Mouse (Mus musculus): ENCODE measurements around the gene Ttc30b. TPM values are rescaled to one million over a fixed set of nuclear protein-coding genes. Genes with fewer than 3 reads are reported as not detected.
"Not testable (repeated sequence)": the region's sequence is repeated elsewhere in the genome, so short reads cannot be mapped to it uniquely, and the experiment has no call there.

The Ttc30b gene
- polyA plus RNA-seq, 1 experiment from 2014 or later, result 12.3 TPM

- H3K9ac ChIP-seq (ENCODE audit: low read length); H3K9me3 ChIP-seq (replicated peaks; ENCODE audit: control insufficient read depth, low read length); H3K4me2 ChIP-seq (ENCODE audit: low read depth, low read length); H3K27me3 ChIP-seq (ENCODE audit: control insufficient read depth, insufficient read depth, low read length); H3K36me3 ChIP-seq (ENCODE audit: control insufficient read depth, insufficient read depth, low read length); H3K4me1 ChIP-seq (ENCODE audit: control insufficient read depth, insufficient read depth, low read length); ATAC-seq (ENCODE audit: insufficient read depth, low FRiP score); H3K4me3 ChIP-seq (replicated peaks; ENCODE audit: low read length); H3K27ac ChIP-seq (ENCODE audit: low read length): not testable (repeated sequence)
- 31% methylated on average over 20 of the region's 24 CpGs for WGBS
Observed at GRCm38 (mm10) chr2:75977752-75978368, 39.5 kb upstream of the Ttc30b start, which contains the start of gene Ttc30a2. Ttc30a2 (minus strand) TSS chr2:75978170.

GRCm38 (mm10) chr2:75976070-75976469 is 37.7 kb upstream of the Ttc30b start:
- not testable (repeated sequence) for H3K4me1 ChIP-seq (ENCODE audit: control insufficient read depth, insufficient read depth, low read length); H3K9ac ChIP-seq (ENCODE audit: low read length); H3K4me3 ChIP-seq (replicated peaks; ENCODE audit: low read length); H3K27me3 ChIP-seq (ENCODE audit: control insufficient read depth, insufficient read depth, low read length); H3K27ac ChIP-seq (ENCODE audit: low read length); H3K4me2 ChIP-seq (ENCODE audit: low read depth, low read length); ATAC-seq (ENCODE audit: insufficient read depth, low FRiP score); H3K9me3 ChIP-seq (replicated peaks; ENCODE audit: control insufficient read depth, low read length); H3K36me3 ChIP-seq (ENCODE audit: control insufficient read depth, insufficient read depth, low read length)
- WGBS, result 86% methylated on average over 2 of the region's 2 CpGs

- no peaks in the 10 kb centered on the region for H3K9me3 ChIP-seq (replicated peaks; ENCODE audit: control insufficient read depth, low read length)
- WGBS, result 61% methylated on average over 9 of the region's 9 CpGs
- no peaks in the 10 kb centered on the region for H3K36me3 ChIP-seq (ENCODE audit: control insufficient read depth, insufficient read depth, low read length)
- H3K9ac ChIP-seq (ENCODE audit: low read length), result no peak overlapping the region
- no peak for ATAC-seq (ENCODE audit: insufficient read depth, low FRiP score)
- H3K27ac ChIP-seq (ENCODE audit: low read length), result no peak overlapping the region
- H3K4me2 ChIP-seq (ENCODE audit: low read depth, low read length), result no peak overlapping the region
- no peak overlapping the region for H3K4me3 ChIP-seq (replicated peaks; ENCODE audit: low read length)
- H3K27me3 ChIP-seq (ENCODE audit: control insufficient read depth, insufficient read depth, low read length), result no peaks in the 10 kb centered on the region
- H3K4me1 ChIP-seq (ENCODE audit: control insufficient read depth, insufficient read depth, low read length), result no peaks in the 10 kb centered on the region
Observed at GRCm38 (mm10) chr2:75974131-75974530, 35.7 kb upstream of the Ttc30b start.

GRCm38 (mm10) chr2:75964972-75965371 is 26.6 kb upstream of the Ttc30b start:
- peak overlapping the region; percentile 31 for H3K9ac ChIP-seq (ENCODE audit: low read length)

GRCm38 (mm10) chr2:75964512-75964911 is 26.1 kb upstream of the Ttc30b start:
- Histone ChIP-seq H3K27ac (ENCODE audit: low read length) (peak overlapping the region; percentile 41; the same call in 1 of the 2 replicates), H3K4me1 (ENCODE audit: control insufficient read depth, insufficient read depth, low read length) (peaks cover 30% of the 10 kb centered on the region), H3K36me3 (ENCODE audit: control insufficient read depth, insufficient read depth, low read length) (no peaks in the 10 kb centered on the region), H3K4me2 (ENCODE audit: low read depth, low read length) (peak overlapping the region; percentile 58), H3K9me3 (replicated peaks; ENCODE audit: control insufficient read depth, low read length) (no peaks in the 10 kb centered on the region), H3K9ac (ENCODE audit: low read length) (peak overlapping the region; percentile 31), H3K27me3 (ENCODE audit: control insufficient read depth, insufficient read depth, low read length) (no peaks in the 10 kb centered on the region), H3K4me3 (replicated peaks; ENCODE audit: low read length) (peak overlapping the region; percentile 22)
- WGBS, result 12% methylated on average over 14 of the region's 14 CpGs
- peak; percentile 65 for ATAC-seq (ENCODE audit: insufficient read depth, low FRiP score)

More at GRCm38 (mm10) chr2:75964972-75965371, 26.6 kb upstream of the Ttc30b start:
- Histone ChIP-seq H3K27me3 (ENCODE audit: control insufficient read depth, insufficient read depth, low read length) (no peaks in the 10 kb centered on the region), H3K9me3 (replicated peaks; ENCODE audit: control insufficient read depth, low read length) (no peaks in the 10 kb centered on the region), H3K4me2 (ENCODE audit: low read depth, low read length) (peak overlapping the region; percentile 58), H3K27ac (ENCODE audit: low read length) (no peak overlapping the region), H3K36me3 (ENCODE audit: control insufficient read depth, insufficient read depth, low read length) (no peaks in the 10 kb centered on the region), H3K4me1 (ENCODE audit: control insufficient read depth, insufficient read depth, low read length) (peaks cover 26% of the 10 kb centered on the region), H3K4me3 (replicated peaks; ENCODE audit: low read length) (peak overlapping the region; percentile 22)
- 18% methylated on average over 5 of the region's 5 CpGs for WGBS
- ATAC-seq (ENCODE audit: insufficient read depth, low FRiP score), result no peak

GRCm38 (mm10) chr2:75964051-75964450 is 25.7 kb upstream of the Ttc30b start:
- no peak overlapping the region for H3K9ac ChIP-seq (ENCODE audit: low read length)
- no peaks in the 10 kb centered on the region for H3K9me3 ChIP-seq (replicated peaks; ENCODE audit: control insufficient read depth, low read length)
- H3K4me2 ChIP-seq (ENCODE audit: low read depth, low read length), result peak overlapping the region; percentile 58
- ATAC-seq (ENCODE audit: insufficient read depth, low FRiP score), result no peak
- 60% methylated on average over 5 of the region's 5 CpGs for WGBS
- H3K4me3 ChIP-seq (replicated peaks; ENCODE audit: low read length), result peak overlapping the region; percentile 22; the same call in 1 of the 2 replicates
- no peaks in the 10 kb centered on the region for H3K36me3 ChIP-seq (ENCODE audit: control insufficient read depth, insufficient read depth, low read length)
- no peaks in the 10 kb centered on the region for H3K27me3 ChIP-seq (ENCODE audit: control insufficient read depth, insufficient read depth, low read length)
- H3K4me1 ChIP-seq (ENCODE audit: control insufficient read depth, insufficient read depth, low read length), result peaks cover 33% of the 10 kb centered on the region
- 0 out of 2 replicates have a peak overlapping the region, but pooled peaks have one; percentile 41 for H3K27ac ChIP-seq (ENCODE audit: low read length)

GRCm38 (mm10) chr2:75963211-75963840 is 24.9 kb upstream of the Ttc30b start:
- Histone ChIP-seq H3K36me3 (ENCODE audit: control insufficient read depth, insufficient read depth, low read length) (no peaks in the 10 kb centered on the region), H3K4me3 (replicated peaks; ENCODE audit: low read length) (no peak overlapping the region), H3K4me1 (ENCODE audit: control insufficient read depth, insufficient read depth, low read length) (peaks cover 33% of the 10 kb centered on the region), H3K4me2 (ENCODE audit: low read depth, low read length) (no peak overlapping the region), H3K9ac (ENCODE audit: low read length) (no peak overlapping the region), H3K9me3 (replicated peaks; ENCODE audit: control insufficient read depth, low read length) (no peaks in the 10 kb centered on the region), H3K27me3 (ENCODE audit: control insufficient read depth, insufficient read depth, low read length) (no peaks in the 10 kb centered on the region), H3K27ac (ENCODE audit: low read length) (no peak overlapping the region)
- no peak for ATAC-seq (ENCODE audit: insufficient read depth, low FRiP score)
- WGBS, result 70% methylated on average over 10 of the region's 10 CpGs

- Histone ChIP-seq H3K9me3 (replicated peaks; ENCODE audit: control insufficient read depth, low read length) (no peaks in the 10 kb centered on the region), H3K27me3 (ENCODE audit: control insufficient read depth, insufficient read depth, low read length) (no peaks in the 10 kb centered on the region), H3K9ac (ENCODE audit: low read length) (peak overlapping the region; percentile 58), H3K4me2 (ENCODE audit: low read depth, low read length) (peak overlapping the region; percentile 40; the same call in 1 of the 2 replicates), H3K4me1 (ENCODE audit: control insufficient read depth, insufficient read depth, low read length) (peaks cover 33% of the 10 kb centered on the region), H3K36me3 (ENCODE audit: control insufficient read depth, insufficient read depth, low read length) (no peaks in the 10 kb centered on the region), H3K4me3 (replicated peaks; ENCODE audit: low read length) (no peak overlapping the region), H3K27ac (ENCODE audit: low read length) (peak overlapping the region; percentile 72)
- WGBS, result 61% methylated on average over 15 of the region's 15 CpGs
- ATAC-seq (ENCODE audit: insufficient read depth, low FRiP score), result 0 out of 2 replicates have a peak, but pooled peaks have one; percentile 34
Observed at GRCm38 (mm10) chr2:75960366-75961330, 22.3 kb upstream of the Ttc30b start.

All from stomach, embryonic 16.5 days (tissue).